Mouse (Mus musculus) thymus, postnatal 0 days (tissue): ENCODE data around the gene Myrip. TPM values are rescaled to one million over a fixed set of nuclear protein-coding genes. Genes with fewer than 3 reads are reported as not detected.
"Not testable (repeated sequence)": the region's sequence is repeated elsewhere in the genome, so short reads cannot be mapped to it uniquely, and the experiment has no call there.

ENCODE experiments used
- DNase-seq: peaks from one replicate; pipeline ENCODE4 v3.0.0-alpha.2; 2015; ENCODE audit warnings: low spot score
- polyA plus RNA-seq: library from polyadenylated mRNA; unstranded; fragments of >200 nt; fragmentation: Nextera tagmentation; extraction: Ambion mirVana; gene quantifications from 2 replicates; pipeline ENCODE4 v1.2.1, GENCODE M21; 2015

The Myrip gene
- polyA plus RNA-seq, 1 experiment from 2014 or later = 0.40 TPM

DNA sequence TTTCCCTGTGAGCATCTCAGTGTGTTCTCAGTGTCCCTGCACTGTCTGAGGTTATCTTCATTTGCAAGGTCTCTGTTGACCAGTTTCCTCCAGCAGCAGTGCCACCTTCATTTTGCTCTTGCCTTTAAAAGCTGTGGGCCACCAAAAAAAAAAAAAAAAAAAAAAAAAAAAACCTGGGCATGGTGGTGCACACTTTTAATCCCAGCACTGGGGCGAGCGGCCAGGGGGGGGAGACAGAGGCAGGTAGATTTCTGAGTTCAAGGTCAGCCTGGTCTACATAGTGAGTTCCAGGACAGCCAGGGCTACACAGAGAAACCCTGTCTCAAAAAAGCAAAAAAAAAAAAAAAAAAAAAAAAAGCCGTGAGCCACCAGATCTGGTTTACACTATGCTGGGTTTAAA lies 29.7 kb downstream of the Myrip start:
- DNase-seq = not testable (repeated sequence)

- DNase-seq = no peak
Observed at GRCm38 (mm10) chr9:120338172-120338571, 36.9 kb downstream of the Myrip start.

- peak; percentile 83 for DNase-seq
Observed at GRCm38 (mm10) chr9:120339975-120340695, 38.8 kb downstream of the Myrip start.

DNA sequence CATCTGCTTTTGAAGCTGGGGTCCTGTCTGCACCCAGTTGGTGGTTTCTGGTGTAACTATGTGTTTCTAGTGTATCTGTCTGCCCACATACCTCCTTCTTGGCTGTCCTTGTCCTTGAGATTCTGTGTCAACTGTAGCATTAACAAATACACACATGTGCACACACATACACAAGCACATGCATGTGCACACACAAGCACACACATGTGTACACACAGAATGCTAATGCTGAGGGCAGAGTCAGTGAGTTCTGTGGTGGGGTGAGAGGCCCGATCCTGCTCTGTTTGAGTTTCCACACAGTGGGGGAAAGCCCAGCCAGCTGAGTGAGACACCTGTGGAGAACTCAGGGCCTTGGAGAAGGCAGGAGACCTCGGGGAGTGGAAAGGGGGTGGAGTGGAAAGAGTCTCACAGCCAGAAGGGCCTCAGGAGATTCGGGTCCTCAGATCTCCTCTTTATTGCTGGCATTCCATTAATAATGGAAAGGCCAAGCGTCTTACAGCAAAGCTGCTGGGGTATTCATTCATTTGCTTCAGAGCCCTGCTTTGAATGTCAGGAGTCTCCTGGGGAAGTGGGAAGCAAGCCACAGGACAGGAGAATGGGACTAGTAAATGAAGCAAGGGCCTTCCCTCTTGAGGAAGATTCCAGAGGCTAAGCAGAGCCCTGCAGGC lies 41.9 kb downstream of the Myrip start:
- no peak for DNase-seq

DNA sequence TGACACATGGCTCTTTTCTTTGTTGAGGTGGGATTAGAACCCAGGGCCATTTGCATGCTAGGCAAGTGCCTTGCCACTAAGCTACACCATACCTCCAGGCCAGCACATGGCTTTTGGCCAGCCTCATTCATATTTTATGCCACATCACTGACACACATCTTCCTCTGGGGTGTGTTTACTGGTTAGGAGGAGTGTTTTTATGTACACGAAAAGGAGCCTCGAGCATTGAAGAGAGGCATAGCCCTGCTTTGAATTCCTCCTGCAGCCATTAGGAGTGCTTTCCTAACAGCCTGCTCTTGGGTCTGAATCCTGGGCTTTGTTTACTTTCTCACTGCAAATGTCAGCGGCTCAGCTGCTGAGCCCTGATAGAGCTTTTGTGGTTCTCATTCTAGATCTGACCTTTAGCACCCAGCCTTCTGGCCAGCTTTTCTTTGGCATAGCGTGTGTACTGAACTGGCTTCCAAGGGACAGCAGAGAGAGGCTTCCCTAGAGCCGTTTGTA lies 44.4 kb downstream of the Myrip start:
- no peak for DNase-seq

GRCm38 (mm10) chr9:120349145-120349544 lies 47.8 kb downstream of the Myrip start:
- no peak for DNase-seq

- DNase-seq = no peak
Observed at GRCm38 (mm10) chr9:120350346-120350745, 49.0 kb downstream of the Myrip start.

- DNase-seq = no peak
Observed at GRCm38 (mm10) chr9:120351061-120351460, 49.7 kb downstream of the Myrip start.

- no peak for DNase-seq
Observed at GRCm38 (mm10) chr9:120351474-120351873, 50.2 kb downstream of the Myrip start.

DNA sequence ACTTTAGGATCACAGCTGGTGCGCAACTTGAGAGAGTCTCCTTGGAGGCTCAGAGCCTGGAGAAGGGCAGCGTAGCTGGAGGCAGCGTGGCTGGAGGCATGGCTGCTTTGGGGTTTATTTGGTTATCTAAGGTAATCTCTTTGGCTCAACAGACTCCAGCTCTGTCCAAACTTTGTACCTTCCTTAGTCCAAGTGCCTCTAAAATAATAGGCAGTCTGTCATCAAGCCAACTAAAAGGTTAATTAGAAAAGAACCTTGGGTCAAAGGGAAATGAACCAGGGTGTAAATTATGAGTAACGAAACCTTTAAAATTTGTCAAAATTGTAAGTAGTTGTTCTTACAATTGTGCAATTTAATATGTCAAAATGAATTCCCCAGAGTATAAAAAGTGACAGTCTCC lies 51.7 kb downstream of the Myrip start:
- no peak for DNase-seq

GRCm38 (mm10) chr9:120353967-120354366 lies 52.7 kb downstream of the Myrip start:
- DNase-seq = no peak

DNA sequence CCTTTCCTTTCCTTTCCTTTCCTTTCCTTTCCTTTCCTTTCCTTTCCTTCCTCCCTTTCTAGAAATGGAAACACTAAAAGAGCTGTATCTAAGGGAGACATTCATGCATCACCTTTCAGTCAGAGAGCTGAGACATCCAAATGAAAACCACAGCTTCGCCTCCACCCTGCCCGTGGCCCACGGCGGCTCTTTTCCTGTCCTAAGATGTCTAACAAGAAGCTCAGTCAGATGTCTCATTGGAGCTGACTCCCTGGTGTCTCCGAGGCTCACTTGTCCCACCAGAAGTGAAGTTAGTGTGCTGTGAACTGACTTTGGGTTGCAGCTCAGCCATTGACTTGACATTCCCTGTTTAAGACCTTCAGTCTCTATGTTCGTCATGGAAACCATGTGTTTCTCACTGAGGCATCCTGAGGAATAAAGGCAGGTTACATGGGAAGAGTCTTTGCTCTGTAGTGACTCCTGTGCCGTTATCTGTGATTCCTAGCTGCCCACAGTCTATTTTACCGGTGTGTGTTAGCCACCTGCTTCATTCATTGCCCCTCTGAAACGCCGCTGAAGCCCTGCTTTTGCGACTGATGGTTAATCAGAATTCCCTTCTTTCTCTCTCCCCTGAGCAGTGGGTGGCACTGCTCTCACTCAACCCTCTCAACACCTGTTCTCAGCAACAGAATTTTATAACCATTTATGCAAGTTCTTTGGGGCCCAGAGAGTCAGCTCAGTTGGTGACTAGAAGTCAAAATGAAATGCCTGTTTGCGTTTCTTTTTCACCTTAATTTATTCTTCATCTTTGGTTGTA lies 53.4 kb downstream of the Myrip start:
- no peak for DNase-seq

GRCm38 (mm10) chr9:120356490-120356889 lies 55.2 kb downstream of the Myrip start:
- DNase-seq = no peak

GRCm38 (mm10) chr9:120358060-120358459 lies 56.7 kb downstream of the Myrip start:
- no peak for DNase-seq

DNA sequence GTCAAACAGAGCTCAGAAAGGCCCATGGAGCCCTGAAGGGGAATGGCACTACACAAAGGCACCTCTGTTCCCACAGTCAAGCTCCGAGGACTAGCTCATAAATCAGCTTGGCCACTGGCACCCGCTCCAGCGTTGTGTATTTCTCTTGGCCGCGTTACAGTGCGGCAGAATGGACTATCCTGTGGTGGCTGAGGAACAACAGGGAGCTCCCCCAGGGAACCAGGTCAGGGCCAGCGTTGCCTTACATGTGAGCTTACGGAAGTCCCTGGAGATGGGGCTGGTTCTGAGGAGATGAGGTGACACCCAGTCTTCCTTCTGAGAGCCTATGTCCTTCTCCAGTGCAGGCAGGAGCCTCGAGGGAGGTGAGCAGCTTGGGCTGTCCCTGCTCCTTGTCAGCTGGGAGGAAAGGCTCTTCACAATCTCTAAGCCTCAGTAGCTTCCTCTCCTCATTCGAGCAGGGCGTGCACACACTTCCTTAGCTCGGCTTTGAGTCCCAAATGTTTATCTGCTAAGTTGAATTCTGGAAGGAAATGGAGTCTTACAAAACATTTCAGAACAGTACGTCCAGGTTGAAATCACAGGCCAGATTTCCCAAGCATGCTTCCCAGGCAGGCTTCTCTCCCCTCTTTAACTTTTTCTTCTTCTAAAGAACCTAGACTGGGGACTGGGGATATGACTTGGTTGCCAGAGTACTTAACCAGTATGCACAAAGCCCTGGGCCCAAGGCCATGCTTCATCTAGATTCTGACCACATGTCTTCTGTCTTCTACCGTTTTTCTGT lies 59.3 kb downstream of the Myrip start:
- no peak for DNase-seq

GRCm38 (mm10) chr9:120361656-120362055 lies 60.3 kb downstream of the Myrip start:
- no peak for DNase-seq

DNA sequence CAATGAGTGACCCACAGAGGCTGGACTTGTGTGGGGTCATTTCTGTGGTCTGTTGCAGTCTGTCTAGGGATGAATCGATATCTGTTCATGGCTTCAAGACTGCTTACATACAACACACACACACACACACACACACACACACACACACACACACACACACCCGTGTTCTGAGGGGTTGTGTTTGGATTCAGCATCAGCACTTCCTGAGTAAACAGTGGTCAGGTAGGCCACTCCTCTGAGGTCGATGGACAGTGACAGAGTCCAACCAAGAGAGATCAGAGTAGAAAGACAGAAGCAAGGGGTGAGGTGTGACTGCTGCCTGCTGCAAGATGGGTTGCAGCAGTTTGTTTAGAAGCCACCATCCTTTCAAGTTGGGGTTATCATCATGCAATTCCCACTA lies 61.4 kb downstream of the Myrip start:
- DNase-seq = no peak

DNA sequence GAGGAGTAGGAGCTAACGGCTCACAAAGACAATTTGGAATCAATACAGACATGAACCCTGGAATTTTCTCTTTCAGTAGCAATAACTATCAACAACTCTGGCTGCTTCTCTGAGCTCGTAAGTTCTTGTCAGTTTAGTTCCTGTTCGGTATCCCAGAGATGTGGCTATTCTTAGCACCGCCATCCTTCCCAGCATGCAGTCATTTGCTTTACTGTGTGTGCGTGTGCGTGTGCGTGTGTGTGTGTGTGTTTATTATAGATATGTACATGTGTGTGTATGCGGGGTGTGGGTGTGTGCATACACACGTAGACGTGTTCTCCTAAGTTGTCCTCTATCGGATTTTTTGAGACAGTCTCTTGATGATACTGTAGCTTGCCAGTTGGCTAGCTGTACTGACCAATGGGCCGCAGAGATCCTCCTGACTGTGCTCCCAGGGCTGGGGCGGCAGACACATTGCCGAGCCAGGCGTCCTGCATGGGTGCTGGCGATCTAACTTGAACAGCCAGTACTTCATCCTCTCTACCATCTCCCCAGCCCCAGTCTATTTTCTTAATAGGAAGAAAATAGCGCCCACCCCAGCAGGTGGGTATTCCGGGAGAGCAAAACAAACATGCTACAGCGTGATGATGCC lies 63.5 kb downstream of the Myrip start:
- no peak for DNase-seq

GRCm38 (mm10) chr9:120367526-120367925 lies 66.2 kb downstream of the Myrip start:
- DNase-seq = no peak

DNA sequence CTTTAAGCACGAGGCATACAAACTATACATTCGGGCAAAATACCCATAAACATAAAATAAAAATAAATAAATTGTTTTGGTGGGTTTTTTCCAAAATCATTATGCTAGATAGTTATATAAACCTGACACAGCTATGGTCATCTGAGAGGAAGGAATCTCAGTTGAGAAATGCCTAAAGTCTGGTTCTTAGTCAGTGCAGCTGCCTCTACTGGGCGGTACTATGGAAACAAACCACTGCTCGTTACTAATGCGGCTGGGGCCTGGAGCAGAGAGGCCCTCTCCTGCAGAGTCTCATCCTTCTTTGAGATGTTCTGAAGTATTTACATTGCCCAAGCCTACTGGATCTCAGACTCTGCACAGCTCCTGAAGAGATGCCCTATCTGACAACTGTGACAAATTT lies 70.3 kb downstream of the Myrip start:
- no peak for DNase-seq

DNA sequence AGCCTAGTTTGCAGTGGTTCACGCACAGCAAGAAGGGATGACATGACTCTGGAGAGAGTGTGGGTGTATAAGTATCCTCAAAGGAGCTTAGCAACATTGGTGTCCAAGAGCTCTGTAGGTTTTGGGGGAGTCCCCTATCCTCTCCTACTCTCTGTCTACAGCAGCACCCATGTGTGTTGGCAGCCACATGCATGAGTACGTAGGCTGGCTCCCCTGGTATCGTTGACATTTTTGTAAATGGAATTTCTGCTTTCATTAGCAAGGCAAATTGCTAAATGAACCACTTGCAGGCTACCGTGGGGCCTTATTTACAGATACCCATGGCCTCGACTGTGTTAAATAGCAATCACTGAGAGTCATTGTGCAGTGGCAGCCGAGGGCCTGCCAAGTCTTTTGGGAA lies 71.0 kb downstream of the Myrip start:
- DNase-seq = no peak
